Mouse (Mus musculus): ENCODE results near the gene Rad51b. TPM values are rescaled to one million over a fixed set of nuclear protein-coding genes. Genes with fewer than 3 reads are reported as not detected.

Gene Rad51b
- total and polyA plus RNA-seq, 3 experiments, result 6.5 to 8.6 (median 8.5) TPM

GRCm38 (mm10) chr12:79377861-79378260, 80.8 kb downstream of the Rad51b start:
- Histone ChIP-seq H3K4me3 (replicated peaks in 1 of 3; ENCODE audit: low read depth in 2 of 3, low read length in 2 of 3, poor library complexity in 1 of 3) (no peak overlapping the region), H3K4me2 (ENCODE audit: insufficient read depth, low read depth, poor library complexity, severe bottlenecking) (no peak overlapping the region)

GRCm38 (mm10) chr12:79380190-79380589, 83.1 kb downstream of the Rad51b start:
- in situ Hi-C loops (cut with MboI; ENCODE audit: low pct_ligation_motif_present, low pct_unique_long_range_greater_than_20kb, low sequenced_read_pairs) (no loop called here), dilution Hi-C loops (cut with MboI; ENCODE audit: extremely low pct_ligation_motif_present, extremely low pct_unique_long_range_greater_than_20kb, low sequenced_read_pairs) (no loop called here)

More at GRCm38 (mm10) chr12:79377861-79378260, 80.8 kb downstream of the Rad51b start:
- no peak overlapping the region for H3K9ac ChIP-seq (ENCODE audit: insufficient read depth, low read depth)
- peak; percentile 13 for DNase-seq (ENCODE audit: extremely low read depth)
- no peaks in the 10 kb centered on the region for H3K9me3 ChIP-seq (replicated peaks; ENCODE audit: low read length)
- H3K27ac ChIP-seq (ENCODE audit: insufficient read depth, low read depth), result no peak overlapping the region
- in situ Hi-C loops (cut with MboI; ENCODE audit: low pct_ligation_motif_present, low pct_unique_long_range_greater_than_20kb, low sequenced_read_pairs), result no loop called here
- dilution Hi-C loops (cut with MboI; ENCODE audit: extremely low pct_ligation_motif_present, extremely low pct_unique_long_range_greater_than_20kb, low sequenced_read_pairs), result no loop called here
- no peaks in the 10 kb centered on the region for H3K79me2 ChIP-seq (replicated peaks; ENCODE audit: control insufficient read depth, extremely low read depth, insufficient read depth, poor library complexity, severe bottlenecking)
- TF ChIP-seq HCFC1 (IDR thresholded peaks at IDR 0.05; ENCODE audit: low read depth, low read length) (no peak), E2F4 (IDR thresholded peaks at IDR 0.05; ENCODE audit: insufficient replicate concordance, low read depth, low read length) (no peak), GABPA (IDR thresholded peaks at IDR 0.05; ENCODE audit: insufficient replicate concordance, low read depth, low read length) (no peak), MXI1 (IDR thresholded peaks at IDR 0.05; ENCODE audit: low read depth, low read length) (no peak), ETS1 (conservative IDR thresholded peaks at IDR 0.05; ENCODE audit: low read depth, low read length) (no peak), USF1 (IDR thresholded peaks at IDR 0.05; ENCODE audit: low read depth, low read length) (peak; percentile 25; the same call in 1 of the 2 replicates), CTCF (conservative IDR thresholded peaks at IDR 0.05 in 1 of 2, IDR thresholded peaks at IDR 0.05 in 1 of 2; ENCODE audit: low read depth in 2 of 2, low read length in 2 of 2) (no peak), MAZ (IDR thresholded peaks at IDR 0.05; ENCODE audit: low read depth, low read length) (no peak), MEF2A (IDR thresholded peaks at IDR 0.05; ENCODE audit: borderline replicate concordance, low read depth, low read length) (no peak), ZKSCAN1 (IDR thresholded peaks at IDR 0.05; ENCODE audit: borderline replicate concordance, low read depth, low read length) (no peak), BHLHE40 (IDR thresholded peaks at IDR 0.05; ENCODE audit: low read depth, low read length) (peak; percentile 75), ZC3H11A (IDR thresholded peaks at IDR 0.05; ENCODE audit: low read depth, low read length) (no peak), RAD21 (IDR thresholded peaks at IDR 0.05; ENCODE audit: low read depth, low read length) (no peak), USF2 (conservative IDR thresholded peaks at IDR 0.05; ENCODE audit: low read depth, low read length) (peak; percentile 19; the same call in 1 of the 2 replicates), UBTF (IDR thresholded peaks at IDR 0.05; ENCODE audit: low read depth, low read length) (no peak), JUND (conservative IDR thresholded peaks at IDR 0.05; ENCODE audit: low read depth, low read length) (no peak), KAT2A (IDR thresholded peaks at IDR 0.05; ENCODE audit: insufficient replicate concordance, low read length) (no peak), JUN (IDR thresholded peaks at IDR 0.05; ENCODE audit: insufficient read depth, low read depth, low read length) (no peak), EP300 (IDR thresholded peaks at IDR 0.05; ENCODE audit: low read length) (no peak), ELF1 (IDR thresholded peaks at IDR 0.05; ENCODE audit: low read depth, low read length) (no peak)
- H3K36me3 ChIP-seq (replicated peaks in 1 of 2; ENCODE audit: control insufficient read depth in 1 of 2, insufficient read depth in 1 of 2, low read length in 1 of 2), result peaks cover 0 to 4% of the 10 kb centered on the region in 2 experiments
- H3K4me1 ChIP-seq (ENCODE audit: control insufficient read depth in 1 of 2, insufficient read depth in 2 of 2), result peaks cover 0 to 24% of the 10 kb centered on the region in 2 experiments; a peak in 2 of 4 replicates
- no peaks in the 10 kb centered on the region for H3K27me3 ChIP-seq (replicated peaks)

More at GRCm38 (mm10) chr12:79380190-79380589, 83.1 kb downstream of the Rad51b start:
- no peaks in the 10 kb centered on the region for H3K79me2 ChIP-seq (replicated peaks; ENCODE audit: control insufficient read depth, extremely low read depth, insufficient read depth, poor library complexity, severe bottlenecking)
- H3K4me1 ChIP-seq (ENCODE audit: control insufficient read depth in 1 of 2, insufficient read depth in 2 of 2), result peaks cover 0 to 15% of the 10 kb centered on the region in 2 experiments; a peak in 2 of 4 replicates
- H3K4me3 ChIP-seq (replicated peaks in 1 of 3; ENCODE audit: low read depth in 2 of 3, low read length in 2 of 3, poor library complexity in 1 of 3), result no peak overlapping the region
- no peak for TF ChIP-seq MEF2A (IDR thresholded peaks at IDR 0.05; ENCODE audit: borderline replicate concordance, low read depth, low read length)
- TF ChIP-seq ELF1 (IDR thresholded peaks at IDR 0.05; ENCODE audit: low read depth, low read length), result no peak
- TF ChIP-seq JUN (IDR thresholded peaks at IDR 0.05; ENCODE audit: insufficient read depth, low read depth, low read length), result no peak
- TF ChIP-seq TBP (conservative IDR thresholded peaks at IDR 0.05; ENCODE audit: low read depth, low read length), result no peak
- H3K27me3 ChIP-seq (replicated peaks), result no peaks in the 10 kb centered on the region
- H3K9ac ChIP-seq (ENCODE audit: insufficient read depth, low read depth), result no peak overlapping the region
- no peaks in the 10 kb centered on the region for H3K9me3 ChIP-seq (replicated peaks; ENCODE audit: low read length)
- peaks cover 0 to 2% of the 10 kb centered on the region in 2 experiments for H3K36me3 ChIP-seq (replicated peaks in 1 of 2; ENCODE audit: control insufficient read depth in 1 of 2, insufficient read depth in 1 of 2, low read length in 1 of 2)
- no peak overlapping the region for H3K27ac ChIP-seq (ENCODE audit: insufficient read depth, low read depth)
- DNase-seq (ENCODE audit: extremely low read depth), result no peak
- no peak overlapping the region for H3K4me2 ChIP-seq (ENCODE audit: insufficient read depth, low read depth, poor library complexity, severe bottlenecking)
